ENCODE assay signal across 27 mouse cellular contexts in genomic region chr11:3581908-3582307, GRCm38 (mm10).
"Had no signal": no experiment of that assay in that cellular context is flagged by ENCODE, and none has a peak within 500 bp of the region (broad histone marks: within the 10 kb centered on the region; RNA-seq: fewer than 3 reads in every experiment).

No protein-coding gene starts in this region.

- H3K4me3 ChIP-seq: embryonic facial prominence, embryonic 10.5 days; embryonic facial prominence, embryonic 12.5 days; embryonic facial prominence, embryonic 13.5 days; embryonic facial prominence, embryonic 15.5 days; erythroblast, embryonic 14.5 days; forebrain, embryonic 10.5 days; forebrain, embryonic 12.5 days; forebrain, embryonic 13.5 days; forebrain, embryonic 15.5 days; heart, adult 2 months had no signal

- H3K4me1 ChIP-seq: embryonic facial prominence, embryonic 10.5 days; embryonic facial prominence, embryonic 12.5 days; embryonic facial prominence, embryonic 13.5 days; embryonic facial prominence, embryonic 15.5 days; forebrain, embryonic 10.5 days; forebrain, embryonic 12.5 days; forebrain, embryonic 13.5 days; forebrain, embryonic 15.5 days had no signal

- H3K4me2 ChIP-seq: embryonic facial prominence, embryonic 12.5 days; embryonic facial prominence, embryonic 13.5 days; embryonic facial prominence, embryonic 15.5 days; forebrain, embryonic 12.5 days; forebrain, embryonic 13.5 days; forebrain, embryonic 15.5 days had no signal

- H3K27me3 ChIP-seq: embryonic facial prominence, embryonic 12.5 days; embryonic facial prominence, embryonic 13.5 days; embryonic facial prominence, embryonic 15.5 days; forebrain, embryonic 12.5 days; forebrain, embryonic 13.5 days; forebrain, embryonic 15.5 days had no signal

- ATAC-seq: forebrain, embryonic 13.5 days; forebrain, embryonic 14.5 days; forebrain, embryonic 15.5 days; forebrain, embryonic 16.5 days; forebrain, postnatal 0 days had no signal

- H3K9me3 ChIP-seq: embryonic facial prominence, embryonic 12.5 days; embryonic facial prominence, embryonic 13.5 days; embryonic facial prominence, embryonic 15.5 days; forebrain, embryonic 12.5 days; forebrain, embryonic 13.5 days; forebrain, embryonic 15.5 days had no signal

- H3K36me3 ChIP-seq: embryonic facial prominence, embryonic 10.5 days; embryonic facial prominence, embryonic 12.5 days; embryonic facial prominence, embryonic 13.5 days; embryonic facial prominence, embryonic 15.5 days; forebrain, embryonic 10.5 days; forebrain, embryonic 12.5 days; forebrain, embryonic 15.5 days had no signal

- DNase-seq: cerebellum, adult 2 months; cerebellum, adult 8-10 months; cerebellum, adult 9-10 months; cerebellum, adult 9-11 months; cerebellum, postnatal 10 days; cerebellum, postnatal 14 days; cerebellum, postnatal 25 days; cerebellum, postnatal 36 days; embryo, embryonic 11 days; forebrain, postnatal 0 days; gastrocnemius, postnatal 10 days; gastrocnemius, postnatal 14 days; gastrocnemius, postnatal 36 days; heart, adult 11 months; heart, adult 18-20 months; heart, adult 2 months had no signal

- H3K9ac ChIP-seq: embryonic facial prominence, embryonic 12.5 days; embryonic facial prominence, embryonic 13.5 days; embryonic facial prominence, embryonic 15.5 days; forebrain, embryonic 12.5 days; forebrain, embryonic 13.5 days; forebrain, embryonic 15.5 days; forebrain, postnatal 0 days had no signal

- H3K27ac ChIP-seq: embryonic facial prominence, embryonic 10.5 days; embryonic facial prominence, embryonic 12.5 days; embryonic facial prominence, embryonic 13.5 days; embryonic facial prominence, embryonic 15.5 days; forebrain, embryonic 10.5 days; forebrain, embryonic 12.5 days; forebrain, embryonic 13.5 days; forebrain, embryonic 15.5 days; heart, adult 2 months had no signal
